Mouse (Mus musculus) kidney, postnatal 25 days (tissue): Measurements from ENCODE around the gene Exd1.
A peak's percentile ranks its signal among the peaks of the same experiment; 100 is the strongest.

Experiments
- DNase-seq, 2 experiments: peaks; one replicate each; pipeline ENCODE4 v3.0.0; 2021; ENCODE audit warnings: mixed read lengths in 2 of 2

The Exd1 gene

GRCm38 (mm10) chr2:119547522-119548370 lies at the start of gene Exd1, which contains the start of gene Chp1:
TSS of gene Exd1 (minus strand) at chr2:119547627.
TSS of gene Chp1 (plus strand) at chr2:119547697.
- DNase-seq, result peak; percentile 99 to 100

GRCm38 (mm10) chr2:119596781-119597330 lies 49.4 kb upstream of the Exd1 start:
- peak; percentile 31 to 40 for DNase-seq

GRCm38 (mm10) chr2:119595308-119595707 lies 47.9 kb upstream of the Exd1 start:
- DNase-seq, result no peak

- peak; percentile 98 to 100 for DNase-seq
These were observed 46.9 kb upstream of the Exd1 start for GRCm38 (mm10) chr2:119594113-119594981.

- peak; percentile 23 to 44 for DNase-seq
These were observed 46.3 kb upstream of the Exd1 start for GRCm38 (mm10) chr2:119593765-119594112.

- DNase-seq, result no peak
These were observed 43.8 kb upstream of the Exd1 start for GRCm38 (mm10) chr2:119591247-119591646.

GRCm38 (mm10) chr2:119587383-119587782 lies 40.0 kb upstream of the Exd1 start:
- DNase-seq, result peak; percentile 69 to 88

GRCm38 (mm10) chr2:119584282-119584681 lies 36.9 kb upstream of the Exd1 start:
- no peak for DNase-seq

GRCm38 (mm10) chr2:119583439-119583838 lies 36.0 kb upstream of the Exd1 start:
- no peak for DNase-seq

GRCm38 (mm10) chr2:119581571-119581970 lies 34.1 kb upstream of the Exd1 start:
- no peak for DNase-seq

GRCm38 (mm10) chr2:119572471-119572870 lies 25.0 kb upstream of the Exd1 start:
- DNase-seq, result no peak

GRCm38 (mm10) chr2:119566182-119566855 lies 18.9 kb upstream of the Exd1 start:
- DNase-seq, result peak; percentile 49 to 60

- no peak for DNase-seq
These were observed 17.9 kb upstream of the Exd1 start for GRCm38 (mm10) chr2:119565284-119565683.

- DNase-seq, result no peak
These were observed 14.4 kb upstream of the Exd1 start for GRCm38 (mm10) chr2:119561794-119562193.

- no peak for DNase-seq
These were observed 11.4 kb upstream of the Exd1 start for GRCm38 (mm10) chr2:119558737-119559340.

- no peak for DNase-seq
These were observed 10.6 kb upstream of the Exd1 start for GRCm38 (mm10) chr2:119558039-119558438.

- no peak for DNase-seq
These were observed 2.3 kb upstream of the Exd1 start for GRCm38 (mm10) chr2:119549678-119550077.

- no peak for DNase-seq
These were observed 1.3 kb upstream of the Exd1 start for GRCm38 (mm10) chr2:119548691-119549090.

- DNase-seq, result no peak
These were observed 889 bp upstream of the Exd1 start for GRCm38 (mm10) chr2:119548371-119548660.

GRCm38 (mm10) chr2:119546848-119547521 lies 442 bp downstream of the Exd1 start:
- peak; percentile 85 to 93 for DNase-seq

- no peak for DNase-seq
These were observed 3.8 kb downstream of the Exd1 start for GRCm38 (mm10) chr2:119543656-119544055.

- peak; percentile 72 to 85 for DNase-seq
These were observed 5.3 kb downstream of the Exd1 start for GRCm38 (mm10) chr2:119542106-119542505.
